Mouse (Mus musculus) midbrain, embryonic 16.5 days (tissue): ENCODE results near the gene Hsf2bp. TPM values are rescaled to one million over a fixed set of nuclear protein-coding genes. Genes with fewer than 3 reads are reported as not detected.

Experiments
- ATAC-seq: fragments of 200-750 bp; cut with Nextera tagmentation; 2 replicates; pipeline ENCODE4 v1.8.0; 2017; ENCODE audit warnings: moderate TSS enrichment
- H3K27ac ChIP-seq: fragments of 300-500 bp; sonication (generic); 2 replicates; pipeline ENCODE4 v1.5.1; 2014; ENCODE audit warnings: mild to moderate bottlenecking, low read length, mixed read lengths
- H3K27me3 ChIP-seq: fragments of 300-500 bp; sonication (generic); 2 replicates; pipeline ENCODE4 v1.6.1; 2014; ENCODE audit warnings: low read depth, low read length, mixed read lengths; ENCODE audit not compliant: control insufficient read depth, insufficient read depth
- H3K36me3 ChIP-seq: fragments of 300-500 bp; sonication (generic); 2 replicates; pipeline ENCODE4 v1.6.1; 2014; ENCODE audit warnings: mild to moderate bottlenecking, low read length, moderate library complexity, mixed read lengths; ENCODE audit not compliant: control insufficient read depth, insufficient read depth
- H3K4me1 ChIP-seq: fragments of 300-500 bp; sonication (generic); 2 replicates; pipeline ENCODE4 v1.6.1; 2014; ENCODE audit warnings: mild to moderate bottlenecking, low read length, mixed read lengths; ENCODE audit not compliant: control insufficient read depth, insufficient read depth
- H3K4me2 ChIP-seq: fragments of 300-500 bp; sonication (generic); 2 replicates; pipeline ENCODE4 v1.6.1; 2014; ENCODE audit warnings: mild to moderate bottlenecking, low read length, mixed read lengths
- H3K4me3 ChIP-seq: fragments of 300-500 bp; sonication (generic); 2 replicates; pipeline ENCODE4 v1.5.1; 2014; ENCODE audit warnings: low read depth, mild to moderate bottlenecking, low read length, moderate library complexity, mixed read lengths
- H3K9ac ChIP-seq: fragments of 300-500 bp; sonication (generic); 2 replicates; pipeline ENCODE4 v1.6.1; 2014; ENCODE audit warnings: low read depth, low read length, mixed read lengths
- H3K9me3 ChIP-seq: fragments of 300-500 bp; sonication (generic); replicated peaks from 2 replicates; pipeline ENCODE4 v1.6.1; 2014; ENCODE audit warnings: mild to moderate bottlenecking, low read length, mixed read lengths; ENCODE audit not compliant: control insufficient read depth, poor library complexity, severe bottlenecking
- WGBS: fragments of 180-500 bp; shearing (Covaris S2); extraction: QIAGEN DNeasy Blood & Tissue Kit; methylation state at CpG from one replicate; pipeline ENCODE4 v1.1.7; 2014; 5-methylcytosine and 5-hydroxymethylcytosine counted together
- polyA plus RNA-seq: library from polyadenylated mRNA; unstranded; fragments of >200 nt; fragmentation: Nextera tagmentation; extraction: Ambion mirVana; gene quantifications from 2 replicates; pipeline ENCODE4 v1.2.1, GENCODE M21; 2015

Gene Hsf2bp
- polyA plus RNA-seq, 1 experiment from 2014 or later = 0.65 TPM

GRCm38 (mm10) chr17:32023088-32023487, 13.1 kb downstream of the Hsf2bp start:
- Histone ChIP-seq H3K4me1 (no peaks in the 10 kb centered on the region), H3K4me3 (no peak overlapping the region), H3K36me3 (no peaks in the 10 kb centered on the region), H3K27me3 (no peaks in the 10 kb centered on the region), H3K27ac (no peak overlapping the region), H3K9me3 (no peaks in the 10 kb centered on the region), H3K9ac (no peak overlapping the region), H3K4me2 (no peak overlapping the region)
- no peak for ATAC-seq
- WGBS = 83% methylated on average over 8 of the region's 8 CpGs

- Histone ChIP-seq H3K4me3 (no peak overlapping the region), H3K9me3 (no peaks in the 10 kb centered on the region), H3K27me3 (no peaks in the 10 kb centered on the region), H3K4me1 (no peaks in the 10 kb centered on the region), H3K36me3 (no peaks in the 10 kb centered on the region), H3K27ac (no peak overlapping the region), H3K4me2 (no peak overlapping the region), H3K9ac (no peak overlapping the region)
- 67% methylated on average over 6 of the region's 6 CpGs for whole genome bisulfite sequencing
- ATAC-seq = no peak
Observed at GRCm38 (mm10) chr17:32022551-32022950, 13.6 kb downstream of the Hsf2bp start.

GRCm38 (mm10) chr17:32021981-32022380, 14.2 kb downstream of the Hsf2bp start:
- 93% methylated on average over 3 of the region's 3 CpGs for WGBS
- H3K27ac ChIP-seq = no peak overlapping the region
- no peaks in the 10 kb centered on the region for H3K27me3 ChIP-seq
- no peak overlapping the region for H3K4me2 ChIP-seq
- no peak overlapping the region for H3K4me3 ChIP-seq
- no peak for ATAC-seq
- H3K4me1 ChIP-seq = no peaks in the 10 kb centered on the region
- no peaks in the 10 kb centered on the region for H3K36me3 ChIP-seq
- H3K9me3 ChIP-seq = no peaks in the 10 kb centered on the region
- H3K9ac ChIP-seq = no peak overlapping the region

GRCm38 (mm10) chr17:32018127-32018894, 17.8 kb downstream of the Hsf2bp start:
- H3K4me1 ChIP-seq = no peaks in the 10 kb centered on the region
- ATAC-seq = no peak
- no peaks in the 10 kb centered on the region for H3K36me3 ChIP-seq
- 78% methylated on average over 5 of the region's 5 CpGs for WGBS
- H3K27ac ChIP-seq = no peak overlapping the region
- no peaks in the 10 kb centered on the region for H3K27me3 ChIP-seq
- no peaks in the 10 kb centered on the region for H3K9me3 ChIP-seq
- H3K9ac ChIP-seq = no peak overlapping the region
- no peak overlapping the region for H3K4me2 ChIP-seq
- H3K4me3 ChIP-seq = no peak overlapping the region

- Histone ChIP-seq H3K27ac (no peak overlapping the region), H3K4me3 (no peak overlapping the region), H3K4me2 (no peak overlapping the region), H3K4me1 (no peaks in the 10 kb centered on the region), H3K27me3 (no peaks in the 10 kb centered on the region), H3K9me3 (no peaks in the 10 kb centered on the region), H3K9ac (no peak overlapping the region), H3K36me3 (no peaks in the 10 kb centered on the region)
- 91% methylated on average over 8 of the region's 8 CpGs for WGBS
- ATAC-seq = no peak
Observed at GRCm38 (mm10) chr17:32016481-32016880, 19.7 kb downstream of the Hsf2bp start.

- Histone ChIP-seq H3K4me1 (no peaks in the 10 kb centered on the region), H3K27me3 (no peaks in the 10 kb centered on the region), H3K9ac (no peak overlapping the region), H3K4me3 (no peak overlapping the region), H3K27ac (no peak overlapping the region), H3K9me3 (no peaks in the 10 kb centered on the region), H3K36me3 (no peaks in the 10 kb centered on the region), H3K4me2 (no peak overlapping the region)
- no peak for ATAC-seq
Observed at GRCm38 (mm10) chr17:32013659-32014058, 22.5 kb downstream of the Hsf2bp start.

GRCm38 (mm10) chr17:32012254-32012653, 23.9 kb downstream of the Hsf2bp start:
- H3K4me3 ChIP-seq = no peak overlapping the region
- H3K9ac ChIP-seq = no peak overlapping the region
- WGBS = 64% methylated on average over 3 of the region's 3 CpGs
- ATAC-seq = no peak
- no peaks in the 10 kb centered on the region for H3K4me1 ChIP-seq
- H3K4me2 ChIP-seq = no peak overlapping the region
- H3K9me3 ChIP-seq = no peaks in the 10 kb centered on the region
- H3K27ac ChIP-seq = no peak overlapping the region
- no peaks in the 10 kb centered on the region for H3K27me3 ChIP-seq
- no peaks in the 10 kb centered on the region for H3K36me3 ChIP-seq

GRCm38 (mm10) chr17:32011694-32012093, 24.5 kb downstream of the Hsf2bp start:
- H3K9ac ChIP-seq = no peak overlapping the region
- no peaks in the 10 kb centered on the region for H3K27me3 ChIP-seq
- no peak for ATAC-seq
- no peak overlapping the region for H3K4me2 ChIP-seq
- no peak overlapping the region for H3K4me3 ChIP-seq
- H3K4me1 ChIP-seq = no peaks in the 10 kb centered on the region
- 83% methylated on average over 6 of the region's 6 CpGs for WGBS
- no peak overlapping the region for H3K27ac ChIP-seq
- H3K9me3 ChIP-seq = no peaks in the 10 kb centered on the region
- no peaks in the 10 kb centered on the region for H3K36me3 ChIP-seq

- no peaks in the 10 kb centered on the region for H3K4me1 ChIP-seq
Observed at GRCm38 (mm10) chr17:32006800-32007199, 29.3 kb downstream of the Hsf2bp start.

More at GRCm38 (mm10) chr17:32006800-32007199, 29.3 kb downstream of the Hsf2bp start:
- no peak overlapping the region for H3K4me2 ChIP-seq
- H3K9me3 ChIP-seq = no peaks in the 10 kb centered on the region
- no peak overlapping the region for H3K4me3 ChIP-seq
- no peak overlapping the region for H3K9ac ChIP-seq
- no peak overlapping the region for H3K27ac ChIP-seq
- ATAC-seq = no peak
- no peaks in the 10 kb centered on the region for H3K27me3 ChIP-seq
- WGBS = 86% methylated on average over 5 of the region's 5 CpGs
- H3K36me3 ChIP-seq = no peaks in the 10 kb centered on the region
